Mouse (Mus musculus) brain, embryonic 14.5 days (tissue): Measurements from ENCODE around the gene Hccs. TPM values are rescaled to one million over a fixed set of nuclear protein-coding genes. Genes with fewer than 3 reads are reported as not detected.
"Not testable (repeated sequence)": the region's sequence is repeated elsewhere in the genome, so short reads cannot be mapped to it uniquely, and the experiment has no call there.

ENCODE experiments used
- DNase-seq: peaks from one replicate; pipeline ENCODE4 v3.0.0-alpha.2; 2011; ENCODE audit warnings: low read depth
- CTCF ChIP-seq: fragments of 200-500 bp; IDR thresholded peaks from 2 replicates; pipeline ENCODE4 v1.5.1; 2012; ENCODE audit warnings: inconsistent platforms, mild to moderate bottlenecking, moderate library complexity, borderline replicate concordance; ENCODE audit not compliant: insufficient read depth, insufficient read length; ENCODE audit errors: extremely low read depth
- POLR2A ChIP-seq: fragments of 200-500 bp; IDR thresholded peaks from 2 replicates; pipeline ENCODE4 v1.6.1; 2012; ENCODE audit warnings: mild to moderate bottlenecking, inconsistent platforms, borderline replicate concordance; ENCODE audit not compliant: poor library complexity, insufficient read depth, insufficient read length, severe bottlenecking; ENCODE audit errors: extremely low read depth
- polyA plus RNA-seq: library from polyadenylated mRNA; depleted of rRNA; stranded (reverse); fragments of >200 nt; gene quantifications from 2 replicates; pipeline ENCODE4 v1.2.3, GENCODE M21; 2012; rRNA removed

Gene Hccs
- polyA plus RNA-seq, result 20.4 and 22.9 TPM in 2 replicates

DNA sequence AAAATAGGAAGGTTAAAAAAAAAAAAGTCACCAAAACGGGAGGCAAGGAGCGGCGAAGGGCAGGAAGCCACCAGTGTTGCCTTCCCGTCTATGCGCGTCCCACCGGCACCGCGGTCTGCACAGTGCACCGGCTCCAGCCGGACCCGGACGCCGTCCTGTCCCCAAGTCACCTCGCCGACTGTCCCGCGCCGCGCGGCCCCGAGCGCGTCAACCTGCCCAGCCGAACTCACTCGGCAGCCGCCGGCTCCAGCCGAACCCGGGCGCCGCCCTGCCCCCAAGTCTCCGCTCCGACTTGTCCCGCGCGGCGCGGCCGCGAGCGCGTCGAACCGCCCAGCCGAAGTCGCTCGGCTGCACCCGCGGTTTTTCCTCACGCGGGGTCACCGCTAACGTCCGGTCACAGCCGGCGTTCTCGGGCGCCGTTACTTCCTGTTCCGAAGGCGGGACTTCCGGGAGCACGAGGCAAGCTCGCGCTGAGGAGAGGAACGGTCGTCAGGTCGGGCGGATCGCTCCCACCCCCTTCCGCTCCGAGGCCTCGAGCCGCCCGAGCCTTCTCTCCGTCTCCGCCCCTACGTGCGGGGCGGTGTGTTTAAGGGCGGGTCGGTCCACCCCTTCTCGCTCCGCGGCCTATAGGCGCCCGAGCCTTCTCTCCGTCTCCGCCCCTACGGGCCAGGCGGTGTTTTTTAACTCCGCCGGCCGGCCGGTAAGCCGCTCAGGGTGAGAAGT, at the start of gene Hccs:
TSS of gene Hccs (minus strand) at position 428 of the 723 bp plus-strand sequence.
- TF ChIP-seq POLR2A (0 out of 2 replicates have a peak, but pooled peaks have one; percentile 41), CTCF (no peak)
- peak; percentile 96 for DNase-seq

DNA sequence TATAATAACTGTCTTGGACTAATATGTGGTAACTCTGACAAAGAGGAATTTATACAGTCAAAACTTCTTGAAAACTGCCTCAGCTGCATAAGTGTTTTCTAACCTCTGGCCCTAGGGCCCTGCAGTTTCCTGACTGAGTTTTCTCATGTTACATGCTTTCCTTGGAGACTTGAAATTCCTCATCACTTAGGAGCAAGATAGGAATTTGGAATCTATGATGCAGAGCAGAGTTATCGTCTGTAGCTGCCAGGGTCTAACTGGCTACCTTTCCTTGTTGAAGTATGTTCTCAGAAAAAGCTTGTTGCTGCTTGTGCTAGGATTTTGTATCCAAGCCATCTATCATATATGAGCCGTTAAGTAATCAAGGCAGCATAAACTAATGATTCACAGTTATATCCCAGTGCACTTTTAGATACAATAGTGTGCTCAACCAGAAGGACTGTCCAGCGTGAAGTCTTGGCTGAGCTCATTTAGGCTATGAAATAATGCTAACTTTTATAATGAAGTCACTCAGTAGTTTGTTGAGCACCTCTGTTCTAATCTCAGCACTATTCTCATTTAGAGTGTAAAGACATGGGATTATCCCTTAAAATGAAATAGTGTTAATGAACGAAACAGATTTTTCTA, 37.1 kb upstream of the Hccs start:
- no peak for DNase-seq
- no peak for TF ChIP-seq POLR2A
- TF ChIP-seq CTCF, result no peak

DNA sequence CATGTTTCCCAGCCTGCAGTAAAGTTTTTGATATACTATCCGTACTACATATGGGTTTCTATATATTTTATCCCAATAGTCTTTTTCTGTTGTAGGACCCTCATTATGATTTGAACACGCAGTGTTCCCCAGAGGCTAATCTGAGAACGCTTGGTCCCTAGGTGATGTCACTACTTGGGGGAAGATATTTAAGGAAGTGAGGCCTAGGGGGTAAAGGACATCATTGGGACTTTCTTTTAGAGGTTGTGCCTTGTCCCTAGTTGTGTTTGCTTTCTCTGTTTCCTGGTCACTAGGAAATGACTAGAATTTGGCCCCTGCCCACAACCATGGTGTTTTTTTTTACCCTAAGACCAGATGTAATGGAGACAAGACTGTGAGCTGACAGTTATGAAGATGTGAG, 18.0 kb upstream of the Hccs start:
- no peak for DNase-seq
- no peak for TF ChIP-seq CTCF

DNA sequence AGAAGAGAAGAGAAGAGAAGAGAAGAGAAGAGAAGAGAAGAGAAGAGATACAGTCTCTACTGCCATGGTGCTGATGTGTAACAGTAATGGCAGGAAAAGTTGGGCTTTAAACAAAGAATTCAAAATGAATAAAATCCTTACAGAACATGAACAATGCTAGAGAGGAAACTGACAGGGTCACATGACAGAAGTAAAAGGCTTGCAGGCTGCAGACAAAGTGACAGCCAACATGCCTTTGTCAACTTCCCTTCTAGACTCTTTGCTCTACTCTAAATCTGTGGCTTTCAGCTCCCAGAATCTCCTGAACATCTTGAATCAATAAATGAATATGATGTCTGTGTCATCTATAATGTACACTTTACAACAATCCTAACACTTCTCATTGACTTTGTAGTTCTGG, 17.4 kb upstream of the Hccs start:
- TF ChIP-seq POLR2A (no peak), CTCF (no peak)
- no peak for DNase-seq

DNA sequence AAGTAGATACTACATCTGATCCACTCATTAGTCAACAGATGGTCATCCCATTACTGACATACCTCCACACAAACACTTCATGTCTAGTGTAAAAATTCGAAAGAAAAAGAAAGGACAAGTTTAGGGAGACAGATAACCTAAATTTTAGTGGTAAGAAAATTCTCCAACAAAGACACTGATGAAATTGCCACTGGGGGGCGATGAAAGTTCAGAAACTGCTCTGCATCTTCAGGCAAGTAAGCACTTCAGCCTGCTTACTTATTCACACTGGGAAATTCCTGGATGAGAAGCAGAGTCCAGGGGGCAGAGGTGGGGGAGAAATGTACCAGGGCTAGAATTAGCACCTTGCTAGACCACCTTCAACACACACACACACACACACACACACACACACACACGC, 12.1 kb upstream of the Hccs start:
- DNase-seq, result peak; percentile 77
- peak; percentile 39; the same call in 1 of the 2 replicates for TF ChIP-seq CTCF
- no peak for TF ChIP-seq POLR2A

DNA sequence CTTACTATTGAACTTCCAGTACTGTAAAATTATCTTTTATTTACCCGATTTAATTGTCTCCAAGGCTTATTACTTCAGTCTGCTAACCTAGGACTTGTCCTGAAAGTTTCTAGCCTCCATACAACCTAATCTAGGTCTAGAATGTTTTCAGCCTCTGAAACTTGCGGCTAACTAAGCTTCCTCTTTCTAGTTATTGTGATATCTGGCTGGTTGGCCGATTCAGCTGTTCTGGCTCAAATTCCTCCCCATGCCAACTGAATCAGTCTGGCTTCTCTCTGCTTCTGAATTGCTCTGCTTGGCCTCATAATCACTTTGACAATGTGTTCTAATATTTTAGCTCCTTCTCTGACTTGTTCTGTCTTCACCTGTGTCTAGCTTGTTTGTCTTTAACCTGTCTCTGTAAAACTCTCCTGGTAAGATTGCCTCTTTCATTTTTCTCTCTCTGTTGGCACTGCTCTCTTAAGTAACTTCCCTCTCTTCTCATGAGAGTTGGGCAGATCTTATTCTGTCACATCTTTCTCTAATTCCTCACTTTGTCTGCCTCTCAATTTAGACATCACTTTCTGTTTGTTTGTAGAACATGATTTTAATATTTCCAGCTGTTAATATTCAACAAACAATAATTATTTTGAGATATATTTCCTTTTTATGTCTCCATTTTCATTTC, 5.9 kb upstream of the Hccs start:
- DNase-seq, result no peak
- TF ChIP-seq POLR2A, result no peak
- TF ChIP-seq CTCF, result no peak

DNA sequence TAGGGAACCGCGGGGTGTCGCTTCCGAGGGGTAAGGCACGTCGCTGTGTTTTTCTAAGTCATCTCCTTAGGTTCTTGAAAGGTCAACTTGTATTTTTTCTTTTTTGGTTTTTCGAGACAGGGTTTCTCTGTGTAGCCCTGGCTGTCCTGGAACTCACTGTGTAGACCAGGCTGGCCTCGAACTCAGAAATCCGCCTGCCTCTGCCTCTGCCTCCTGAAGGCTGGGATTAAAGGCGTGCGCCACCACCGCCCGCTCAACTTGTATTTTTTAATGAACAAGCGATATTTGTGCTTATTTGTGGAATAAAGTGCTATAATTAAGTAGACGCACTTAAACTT, 465 bp upstream of the Hccs start:
- DNase-seq, result not testable (repeated sequence)

DNA sequence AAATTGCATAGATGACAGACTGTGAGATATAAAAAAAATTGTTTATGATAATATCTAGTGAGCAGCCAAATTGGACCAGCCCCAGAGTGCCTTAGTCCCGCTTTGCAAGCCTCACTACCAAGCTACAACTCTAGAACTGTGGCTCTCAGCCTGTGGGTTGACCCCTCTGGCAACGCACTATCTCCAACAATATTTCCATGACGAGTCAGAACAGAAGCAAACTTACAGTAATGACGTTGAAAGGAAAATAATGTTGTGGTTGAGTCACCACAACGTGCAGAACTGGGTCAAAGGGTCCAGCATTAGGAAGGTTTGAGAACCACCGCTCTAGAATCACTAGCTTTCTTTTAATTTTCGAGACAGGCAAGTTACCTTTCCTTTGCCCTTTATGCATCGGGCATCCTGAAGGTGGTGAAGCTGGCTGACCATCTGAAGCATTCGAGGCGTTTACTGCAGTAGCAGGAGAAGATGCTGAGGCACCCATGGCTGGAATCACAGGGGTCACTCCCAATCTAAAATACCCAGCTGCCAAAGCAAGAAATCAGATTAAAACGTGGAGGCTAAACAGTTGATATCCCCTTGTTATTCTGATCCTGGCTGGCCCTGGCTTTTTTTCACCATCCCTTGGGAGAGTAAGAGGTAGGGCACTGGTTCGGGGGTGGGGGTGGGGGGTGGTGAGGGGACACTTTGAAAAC, 959 bp downstream of the Hccs start:
- no peak for DNase-seq
- TF ChIP-seq CTCF (no peak), POLR2A (no peak)

DNA sequence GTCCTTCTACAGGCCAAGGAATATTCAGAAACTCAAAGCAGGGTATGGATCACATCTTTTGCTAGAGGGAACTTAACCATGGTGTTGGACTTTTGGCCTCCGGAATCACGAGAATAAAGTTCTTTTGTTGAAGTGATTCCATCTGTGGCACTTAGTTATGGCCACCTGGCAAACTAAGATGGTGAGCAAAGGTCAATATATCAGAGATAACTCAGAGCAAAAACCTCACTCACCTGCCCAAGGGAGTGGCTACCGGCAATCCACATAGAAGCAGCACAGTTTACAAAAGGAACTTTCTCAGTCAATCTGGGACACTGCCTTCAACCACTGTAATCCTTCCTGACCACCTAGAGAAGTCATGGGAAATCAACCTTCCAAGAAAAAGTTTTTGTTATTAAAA, 11.6 kb downstream of the Hccs start:
- DNase-seq, result no peak
- TF ChIP-seq POLR2A, result no peak
- TF ChIP-seq CTCF, result no peak

DNA sequence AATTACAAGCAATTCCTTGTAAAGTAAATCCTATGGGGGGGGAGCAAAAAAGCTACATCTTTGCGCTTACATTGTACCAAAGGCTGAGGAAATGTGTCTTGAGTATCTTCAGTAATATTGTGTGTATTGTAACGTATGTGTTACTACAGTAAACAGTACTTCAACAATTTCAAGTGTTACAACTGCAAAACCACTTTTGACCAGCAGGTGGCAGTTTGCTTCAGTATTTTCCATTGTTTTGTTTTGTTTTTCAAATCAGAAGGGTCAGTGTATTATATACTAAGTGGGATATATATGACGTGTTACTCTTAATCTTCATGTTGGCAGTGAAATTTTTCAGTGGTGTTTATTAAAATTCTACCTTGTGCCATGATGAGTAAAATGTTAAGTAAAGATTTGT, 16.2 kb downstream of the Hccs start:
- TF ChIP-seq POLR2A, result no peak
- no peak for TF ChIP-seq CTCF
- peak; percentile 69 for DNase-seq

DNA sequence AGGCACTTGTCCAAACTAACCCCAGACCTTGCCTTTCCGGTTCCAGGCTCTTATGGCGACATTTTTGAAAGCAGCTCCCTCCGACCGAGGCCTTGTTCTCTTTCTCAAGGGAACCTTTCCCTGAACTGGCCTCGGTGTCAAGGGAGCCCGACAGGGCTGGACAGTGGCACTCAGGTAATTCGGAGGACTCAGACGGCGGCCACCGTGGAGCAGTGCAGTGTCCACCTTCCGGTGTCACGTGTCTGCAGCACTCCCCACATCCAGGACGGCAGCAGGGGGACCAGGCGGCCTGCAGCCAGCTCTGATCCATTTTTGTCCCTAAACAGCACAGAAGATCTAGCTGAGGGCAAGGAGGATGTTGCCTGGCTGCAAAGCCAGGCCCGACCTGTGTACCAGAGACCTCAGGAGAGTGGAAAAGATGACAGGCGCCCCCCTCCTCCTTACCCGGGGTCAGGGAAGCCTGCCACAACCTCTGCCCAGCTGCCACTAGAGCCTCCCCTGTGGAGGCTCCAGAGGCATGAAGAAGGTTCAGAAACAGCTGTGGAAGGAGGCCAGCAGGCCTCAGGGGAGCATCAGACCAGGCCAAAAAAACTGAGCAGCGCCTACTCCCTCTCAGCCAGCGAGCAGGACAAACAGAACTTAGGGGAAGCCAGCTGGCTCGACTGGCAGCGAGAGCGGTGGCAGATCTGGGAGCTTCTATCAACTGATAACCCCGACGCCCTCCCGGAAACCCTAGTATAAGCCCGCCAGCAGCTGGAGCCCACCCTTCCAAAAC, 17.7 kb downstream of the Hccs start:
- TF ChIP-seq POLR2A (no peak), CTCF (no peak)
- no peak for DNase-seq
